Mouse (Mus musculus): Measurements from ENCODE around the gene Wbp4.
A peak's percentile ranks its signal among the peaks of the same experiment; 100 is the strongest.
"Not testable (repeated sequence)": the region's sequence is repeated elsewhere in the genome, so short reads cannot be mapped to it uniquely, and the experiment has no call there.

Wbp4 gene

GRCm38 (mm10) chr14:79445055-79445620, 36.2 kb downstream of the Wbp4 start:
- no peak for DNase-seq

GRCm38 (mm10) chr14:79444601-79445000, 36.7 kb downstream of the Wbp4 start:
- no peak for DNase-seq

- no peak for DNase-seq
Measured at GRCm38 (mm10) chr14:79441441-79441840, 39.9 kb downstream of the Wbp4 start.

GRCm38 (mm10) chr14:79440655-79441054, 40.7 kb downstream of the Wbp4 start:
- DNase-seq = no peak

GRCm38 (mm10) chr14:79434068-79434467, 47.3 kb downstream of the Wbp4 start:
- no peak for DNase-seq

GRCm38 (mm10) chr14:79426730-79427365, 54.5 kb downstream of the Wbp4 start:
- DNase-seq = not testable (repeated sequence)

- peak; percentile 93 for DNase-seq
Measured at GRCm38 (mm10) chr14:79425979-79426729, 55.2 kb downstream of the Wbp4 start, which contains the start of gene Kbtbd7. Gene Kbtbd7, plus strand, starts transcription at chr14:79426511.

- no peak for DNase-seq
Measured at GRCm38 (mm10) chr14:79420083-79420685, 61.1 kb downstream of the Wbp4 start.

GRCm38 (mm10) chr14:79413121-79413520, 68.2 kb downstream of the Wbp4 start:
- DNase-seq = no peak

GRCm38 (mm10) chr14:79410662-79411061, 70.7 kb downstream of the Wbp4 start:
- DNase-seq = no peak

Data from thymus, postnatal 25 days (tissue).